Mouse (Mus musculus) neural tube, embryonic 11.5 days (tissue): ENCODE results near the gene Zfp991. TPM values are rescaled to one million over a fixed set of nuclear protein-coding genes. Genes with fewer than 3 reads are reported as not detected.
"Not testable (repeated sequence)": the region's sequence is repeated elsewhere in the genome, so short reads cannot be mapped to it uniquely, and the experiment has no call there.

ENCODE experiments used
- ATAC-seq: fragments of 200-750 bp; cut with Nextera tagmentation; 2 replicates; pipeline ENCODE4 v1.8.0; 2017; ENCODE audit warnings: moderate number of reproducible peaks, mild to moderate bottlenecking, moderate TSS enrichment, moderate library complexity; ENCODE audit not compliant: insufficient read depth, low FRiP score, low TSS enrichment
- DNase-seq: peaks from one replicate; pipeline ENCODE4 v3.0.0-alpha.2; 2015; ENCODE audit warnings: low spot score
- H3K27ac ChIP-seq: fragments of 300-500 bp; sonication (generic); 2 replicates; pipeline ENCODE4 v1.5.1; 2014; ENCODE audit warnings: low read depth, mild to moderate bottlenecking, low read length
- H3K27me3 ChIP-seq: fragments of 300-500 bp; sonication (generic); 2 replicates; pipeline ENCODE4 v1.6.1; 2014; ENCODE audit warnings: mild to moderate bottlenecking, low read length, mixed read lengths; ENCODE audit not compliant: control insufficient read depth, insufficient read depth
- H3K36me3 ChIP-seq: fragments of 300-500 bp; sonication (generic); 2 replicates; pipeline ENCODE4 v1.6.1; 2014; ENCODE audit warnings: mild to moderate bottlenecking, low read length, moderate library complexity, mixed read lengths; ENCODE audit not compliant: control insufficient read depth, insufficient read depth
- H3K4me1 ChIP-seq: fragments of 300-500 bp; sonication (generic); 2 replicates; pipeline ENCODE4 v1.6.1; 2014; ENCODE audit warnings: low read length, mixed read lengths; ENCODE audit not compliant: control insufficient read depth, insufficient read depth
- H3K4me2 ChIP-seq: fragments of 300-500 bp; sonication (generic); 2 replicates; pipeline ENCODE4 v1.6.1; 2014; ENCODE audit warnings: low read depth, mild to moderate bottlenecking, moderate library complexity
- H3K4me3 ChIP-seq: fragments of 300-500 bp; sonication (generic); 2 replicates; pipeline ENCODE4 v1.5.1; 2014; ENCODE audit warnings: low read depth, low read length
- H3K9ac ChIP-seq: fragments of 300-500 bp; sonication (generic); 2 replicates; pipeline ENCODE4 v1.6.1; 2014; ENCODE audit warnings: mild to moderate bottlenecking, low read length
- H3K9me3 ChIP-seq: fragments of 300-500 bp; sonication (generic); 2 replicates; pipeline ENCODE4 v1.6.1; 2016; ENCODE audit warnings: low read length; ENCODE audit not compliant: control insufficient read depth
- WGBS: fragments of 180-500 bp; shearing (Covaris S2); extraction: QIAGEN DNeasy Blood & Tissue Kit; methylation state at CpG from one replicate; pipeline ENCODE4 v1.1.7; 2014; 5-methylcytosine and 5-hydroxymethylcytosine counted together
- polyA plus RNA-seq: library from polyadenylated mRNA; unstranded; fragments of >200 nt; fragmentation: Nextera tagmentation; extraction: Ambion mirVana; gene quantifications from 2 replicates; pipeline ENCODE4 v1.2.1, GENCODE M21; 2014

The Zfp991 gene
- 6.5 and 6.7 TPM in 2 replicates for polyA plus RNA-seq

DNA sequence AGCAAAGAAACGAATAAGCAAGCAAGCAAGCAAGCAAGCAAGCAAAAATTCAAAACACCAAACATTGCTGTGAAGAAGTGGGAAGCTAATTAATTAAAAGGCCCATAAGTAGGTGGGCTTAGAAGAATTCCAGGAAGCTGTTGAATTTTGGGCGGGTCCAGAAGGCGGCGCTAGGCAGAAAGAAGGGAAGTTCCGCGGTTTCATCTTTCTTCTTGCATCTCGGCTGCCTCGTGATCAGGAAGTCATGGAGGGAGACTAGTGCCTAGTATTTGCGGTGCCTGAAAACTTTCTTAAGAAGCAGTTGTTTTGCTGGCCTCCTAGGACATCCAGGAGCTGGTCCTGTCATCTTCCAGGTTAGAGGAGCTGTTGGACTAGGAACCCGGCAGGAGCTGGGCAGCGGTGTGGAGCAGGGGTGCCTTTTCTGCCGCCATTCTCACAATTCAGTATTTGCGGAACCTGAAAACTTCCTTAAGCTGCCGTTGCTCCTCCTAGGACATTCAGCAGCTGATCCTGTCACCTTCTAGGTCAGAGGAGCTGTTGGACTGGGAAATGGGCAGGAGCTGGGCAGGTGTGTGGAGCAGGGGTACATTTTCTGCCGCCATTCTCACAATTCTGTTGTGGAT lies at the start of gene Zfp991:
TSS of gene Zfp991 (plus strand) at position 202 of the 623 bp plus-strand sequence.
- DNase-seq, H3K27me3 ChIP-seq, H3K4me1 ChIP-seq, ATAC-seq, H3K27ac ChIP-seq, H3K4me3 ChIP-seq, H3K9me3 ChIP-seq, H3K9ac ChIP-seq, H3K36me3 ChIP-seq, H3K4me2 ChIP-seq: not testable (repeated sequence)
- 40% methylated on average over 2 of the region's 15 CpGs for WGBS

DNA sequence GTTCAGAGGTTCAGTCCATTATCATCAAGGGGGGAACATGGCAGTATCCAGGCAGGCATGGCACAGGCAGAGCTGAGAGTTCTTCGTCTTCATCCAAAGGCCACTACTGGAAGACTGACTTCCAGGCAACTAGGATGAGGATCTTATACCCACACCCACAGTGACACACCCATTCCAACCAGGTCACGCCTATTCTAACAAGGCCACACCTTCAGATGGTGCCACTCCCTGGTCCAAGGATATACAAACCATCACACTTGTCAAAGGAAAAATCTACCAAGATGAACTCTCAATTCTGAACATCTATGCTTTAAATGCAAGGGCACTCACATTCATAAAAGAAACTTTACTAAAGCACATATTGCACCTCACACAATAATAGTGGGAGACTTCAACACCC lies 36.2 kb upstream of the Zfp991 start:
- not testable (repeated sequence) for H3K4me1 ChIP-seq, H3K36me3 ChIP-seq, H3K9me3 ChIP-seq, H3K4me2 ChIP-seq, DNase-seq, H3K9ac ChIP-seq, H3K27ac ChIP-seq, H3K27me3 ChIP-seq, ATAC-seq, H3K4me3 ChIP-seq
- WGBS: 85% methylated on average over 2 of the region's 2 CpGs

DNA sequence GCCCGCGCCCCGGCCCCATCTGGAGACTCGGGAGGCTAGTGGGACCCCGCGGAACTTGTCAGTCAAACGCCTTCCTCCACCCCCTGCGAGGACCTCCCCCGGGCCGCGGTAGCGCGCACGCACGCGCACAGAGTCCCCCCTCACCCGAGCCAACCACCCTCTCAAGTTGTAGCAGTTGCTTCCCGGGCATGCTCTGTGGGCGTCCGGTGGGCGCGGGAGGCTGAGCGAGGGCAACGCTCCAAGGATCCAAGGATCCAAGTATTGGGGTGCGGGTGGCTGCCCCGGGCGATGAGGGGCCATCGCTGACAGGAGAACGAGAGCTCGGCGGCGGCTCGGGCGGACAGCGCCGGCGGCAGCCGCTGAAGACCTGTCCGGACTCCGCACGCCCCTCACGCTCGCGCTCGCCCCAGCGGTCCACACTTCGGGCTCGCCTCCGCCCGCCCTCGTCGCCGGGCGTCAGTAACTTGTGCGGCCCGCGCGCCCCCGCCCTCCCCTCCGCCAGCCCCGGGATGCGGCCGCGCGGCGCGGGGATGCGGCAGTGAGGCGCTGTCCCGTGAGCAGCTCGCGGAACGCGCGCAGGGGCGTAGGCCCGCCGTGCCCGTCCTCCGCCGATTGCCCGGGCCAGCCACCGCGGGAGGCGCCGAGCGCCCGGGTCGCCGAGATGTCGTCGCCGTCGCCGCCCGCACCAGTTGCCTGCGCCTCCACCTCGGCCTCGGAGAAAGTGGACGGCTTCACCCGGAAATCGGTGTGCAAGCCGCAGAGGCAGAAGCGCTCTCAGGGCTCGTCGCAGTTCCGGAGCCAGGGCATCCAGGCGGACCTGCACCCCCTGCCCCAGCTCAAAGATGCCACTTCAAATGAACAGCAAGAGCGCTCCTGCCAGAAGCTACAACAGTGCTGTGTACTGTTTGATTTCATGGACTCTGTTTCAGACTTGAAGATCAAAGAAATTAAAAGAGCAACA lies 29.9 kb upstream of the Zfp991 start:
- not testable (repeated sequence) for H3K27me3 ChIP-seq, H3K9me3 ChIP-seq, H3K27ac ChIP-seq, H3K36me3 ChIP-seq, H3K4me1 ChIP-seq
- under 1% methylated on average over 93 of the region's 109 CpGs for WGBS
- Histone ChIP-seq H3K4me3 (peak overlapping the region; percentile 44), H3K4me2 (peak overlapping the region; percentile 68), H3K9ac (peak overlapping the region; percentile 35; the same call in 1 of the 2 replicates)
- peak; percentile 61 for DNase-seq
- peak; percentile 91 for ATAC-seq

- H3K4me3 ChIP-seq, H3K9ac ChIP-seq, H3K27ac ChIP-seq, DNase-seq, H3K4me1 ChIP-seq, H3K9me3 ChIP-seq, ATAC-seq, H3K27me3 ChIP-seq, H3K36me3 ChIP-seq, H3K4me2 ChIP-seq: not testable (repeated sequence)
- WGBS: 51% methylated on average over 4 of the region's 4 CpGs
Measured at GRCm38 (mm10) chr4:147103814-147104213, 28.0 kb upstream of the Zfp991 start.

GRCm38 (mm10) chr4:147117839-147118238 lies 14.0 kb upstream of the Zfp991 start:
- DNase-seq, H3K27me3 ChIP-seq, H3K4me1 ChIP-seq, H3K9ac ChIP-seq, H3K4me3 ChIP-seq, H3K27ac ChIP-seq, ATAC-seq, H3K9me3 ChIP-seq, H3K36me3 ChIP-seq, H3K4me2 ChIP-seq: not testable (repeated sequence)
- 71% methylated on average over 2 of the region's 3 CpGs for WGBS

GRCm38 (mm10) chr4:147122286-147122685 lies 9.6 kb upstream of the Zfp991 start:
- H3K9me3 ChIP-seq, H3K4me1 ChIP-seq, ATAC-seq, H3K4me3 ChIP-seq, H3K27ac ChIP-seq, H3K36me3 ChIP-seq, DNase-seq, H3K9ac ChIP-seq, H3K27me3 ChIP-seq, H3K4me2 ChIP-seq: not testable (repeated sequence)
- 77% methylated on average over 1 of the region's 1 CpGs for WGBS

DNA sequence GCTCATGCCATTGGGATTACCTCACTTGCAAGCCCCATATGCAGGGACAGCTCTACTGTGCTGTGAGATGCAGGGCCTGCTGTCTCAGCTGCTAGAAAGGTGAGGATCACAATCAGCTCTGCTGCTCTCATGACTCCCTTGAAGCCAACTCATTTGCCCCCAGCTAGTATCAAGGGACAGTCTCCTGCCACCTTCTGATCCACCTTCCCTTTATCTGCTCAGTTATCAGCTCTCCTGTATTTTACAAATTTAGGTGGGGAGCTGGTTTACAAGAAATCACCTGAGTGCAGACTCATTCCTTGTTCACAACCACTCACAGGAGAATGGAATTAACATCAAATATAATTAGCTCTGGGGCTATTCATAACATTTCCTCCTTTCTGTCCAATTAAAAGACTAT lies 8.0 kb upstream of the Zfp991 start:
- H3K27me3 ChIP-seq, H3K4me1 ChIP-seq: not testable (repeated sequence)

DNA sequence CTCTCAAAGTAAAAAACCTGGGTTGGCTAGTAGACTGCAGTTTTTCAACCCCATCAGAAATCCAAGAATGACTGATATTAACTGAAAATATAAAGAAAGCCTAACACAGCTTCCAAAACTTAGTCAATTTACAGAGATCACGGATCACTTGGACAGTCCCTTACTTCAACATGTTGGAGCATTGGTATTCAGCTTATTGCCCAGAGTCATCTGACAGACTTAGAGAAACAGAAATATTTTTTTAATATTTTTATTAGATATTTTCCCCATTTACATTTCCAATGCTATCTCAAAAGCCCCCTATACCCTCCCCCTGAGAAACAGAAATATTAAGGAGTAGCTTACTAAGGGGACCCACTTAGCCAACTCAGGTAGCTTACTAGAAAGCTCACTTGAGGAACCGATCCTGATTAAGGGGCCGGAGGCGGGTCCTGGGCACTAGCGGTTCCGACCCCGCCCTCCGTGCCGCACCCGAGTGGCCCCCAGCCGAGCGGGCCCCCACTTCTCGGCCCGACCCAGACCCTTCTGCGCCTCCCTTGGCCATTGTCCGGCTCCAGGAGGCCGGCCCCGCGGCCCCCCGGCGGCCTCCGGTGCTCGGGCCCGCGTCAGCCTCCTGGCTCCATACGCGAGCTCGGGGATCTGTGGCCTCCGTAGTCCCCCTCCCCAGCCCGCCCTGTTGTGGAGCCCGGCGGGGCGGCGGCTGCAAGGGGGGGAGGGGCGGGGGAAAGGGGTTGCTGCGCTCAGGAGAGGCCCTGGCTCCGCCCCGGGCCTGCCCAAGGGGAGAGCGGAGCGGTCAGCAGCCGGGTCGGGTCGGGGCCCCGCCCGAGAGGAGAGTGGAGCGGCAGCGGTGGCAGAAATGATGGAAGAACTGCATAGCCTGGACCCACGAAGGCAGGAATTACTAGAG lies 7.2 kb upstream of the Zfp991 start:
- H3K4me1 ChIP-seq, H3K27me3 ChIP-seq, H3K36me3 ChIP-seq, H3K9me3 ChIP-seq: not testable (repeated sequence)
- DNase-seq (peak; percentile 86), ATAC-seq (peak; percentile 99)
- Histone ChIP-seq H3K4me2 (peak overlapping the region; percentile 88), H3K9ac (peak overlapping the region; percentile 91), H3K27ac (peak overlapping the region; percentile 7; the same call in 1 of the 2 replicates), H3K4me3 (peak overlapping the region; percentile 63)
- WGBS: 7% methylated on average over 47 of the region's 48 CpGs

More for the DNA sequence above, 8.0 kb upstream of the Zfp991 start:
- not testable (repeated sequence) for H3K27ac ChIP-seq, H3K4me2 ChIP-seq, ATAC-seq, H3K9me3 ChIP-seq, H3K36me3 ChIP-seq, H3K9ac ChIP-seq, H3K4me3 ChIP-seq, DNase-seq
